Mouse (Mus musculus): Measurements from ENCODE around the gene Psmd9.

Psmd9 gene

DNA sequence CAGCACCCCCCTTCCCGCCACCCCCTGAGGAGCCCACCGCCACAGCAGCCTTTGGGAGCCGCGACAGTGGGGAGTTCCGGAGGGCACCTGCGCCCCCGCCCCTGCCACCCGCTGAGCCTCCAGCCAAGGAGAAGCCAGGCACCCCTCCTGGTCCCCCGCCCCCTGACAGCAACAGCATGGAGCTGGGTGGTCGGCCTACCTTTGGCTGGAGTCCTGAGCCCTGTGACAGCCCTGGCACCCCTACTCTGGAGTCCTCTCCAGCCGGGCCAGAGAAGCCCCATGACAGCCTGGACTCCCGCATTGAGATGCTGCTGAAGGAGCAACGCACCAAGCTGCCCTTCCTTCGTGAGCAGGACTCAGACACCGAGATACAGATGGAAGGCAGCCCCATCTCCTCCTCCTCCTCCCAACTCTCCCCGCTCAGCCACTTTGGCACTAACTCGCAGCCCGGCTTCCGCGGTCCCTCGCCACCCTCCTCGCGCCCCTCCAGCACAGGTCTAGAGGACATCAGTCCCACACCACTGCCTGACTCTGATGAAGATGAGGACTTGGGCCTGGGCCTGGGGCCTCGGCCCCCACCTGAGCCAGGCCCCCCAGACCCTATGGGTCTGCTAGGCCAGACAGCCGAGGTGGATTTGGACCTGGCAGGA lies 21.0 kb upstream of the Psmd9 start:
- in situ Hi-C loops (cut with MboI, MseI): no loop called here

DNA sequence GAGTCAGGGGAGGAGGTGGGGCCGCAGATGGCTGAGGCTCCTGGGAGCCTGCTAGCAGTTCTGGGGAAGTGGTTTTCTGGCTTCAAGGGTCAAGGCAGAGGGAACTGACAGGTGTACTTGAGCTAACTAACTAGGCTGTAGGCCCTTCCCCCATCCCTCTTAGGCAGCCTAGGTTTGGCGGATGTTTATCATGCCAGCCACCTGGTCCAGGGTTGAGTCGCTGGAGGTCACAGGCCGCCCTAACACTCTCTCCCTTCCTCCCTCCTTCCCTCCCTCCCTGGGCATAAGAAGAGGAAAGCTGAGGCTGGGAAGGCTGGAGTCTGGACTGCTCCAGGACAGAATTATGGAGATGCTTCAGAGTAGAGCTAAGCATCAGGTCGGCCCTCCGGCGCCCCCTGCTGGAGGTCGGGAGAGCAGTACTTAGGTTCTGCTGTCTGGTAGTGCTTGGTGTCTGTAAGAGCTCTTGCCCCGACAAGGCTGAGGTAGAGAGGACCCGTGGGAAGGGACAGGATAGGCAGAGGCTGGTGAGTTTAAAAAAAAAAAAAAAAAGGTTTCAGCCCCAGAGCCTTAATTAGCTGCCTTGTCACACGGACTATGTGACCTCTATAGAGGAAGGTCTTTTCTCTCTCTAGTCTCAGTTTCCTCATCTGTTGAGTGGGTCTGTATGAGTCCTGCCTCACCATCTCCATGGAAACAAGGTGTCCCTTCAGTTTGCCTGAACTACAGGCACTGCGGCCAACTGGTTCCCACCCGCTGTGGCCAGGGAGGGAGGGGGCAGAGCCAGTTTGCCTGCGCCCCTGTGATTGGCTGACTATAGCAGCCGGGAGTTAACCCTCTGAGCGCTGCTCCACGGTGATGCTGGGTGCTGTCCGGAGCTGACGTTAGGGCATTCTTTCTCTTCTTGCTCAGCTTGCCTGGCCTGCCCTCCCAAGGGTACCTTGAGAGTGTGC lies 19.5 kb upstream of the Psmd9 start:
- in situ Hi-C loops (cut with MboI, MseI): no loop called here

DNA sequence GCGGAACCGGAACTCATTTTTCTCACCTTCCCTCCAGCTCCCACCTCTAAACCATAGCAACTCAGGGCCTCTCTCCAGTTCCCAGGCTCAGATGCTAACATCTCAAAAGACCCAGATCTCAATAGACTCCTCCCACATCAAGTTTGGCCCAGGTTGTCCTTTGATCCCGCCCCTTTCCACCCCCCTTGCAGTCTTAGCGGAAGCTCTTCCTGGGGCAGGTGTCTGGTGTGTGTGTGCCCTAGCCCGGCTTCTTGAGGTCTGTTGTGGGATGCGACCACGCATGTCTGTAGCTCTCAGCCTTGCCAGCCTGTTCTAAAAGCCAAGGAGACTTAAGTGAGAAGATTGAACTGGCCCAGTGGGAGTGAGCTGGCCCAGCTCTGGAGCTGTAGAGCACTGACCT lies 18.6 kb upstream of the Psmd9 start:
- in situ Hi-C loops (cut with MboI, MseI): no loop called here

DNA sequence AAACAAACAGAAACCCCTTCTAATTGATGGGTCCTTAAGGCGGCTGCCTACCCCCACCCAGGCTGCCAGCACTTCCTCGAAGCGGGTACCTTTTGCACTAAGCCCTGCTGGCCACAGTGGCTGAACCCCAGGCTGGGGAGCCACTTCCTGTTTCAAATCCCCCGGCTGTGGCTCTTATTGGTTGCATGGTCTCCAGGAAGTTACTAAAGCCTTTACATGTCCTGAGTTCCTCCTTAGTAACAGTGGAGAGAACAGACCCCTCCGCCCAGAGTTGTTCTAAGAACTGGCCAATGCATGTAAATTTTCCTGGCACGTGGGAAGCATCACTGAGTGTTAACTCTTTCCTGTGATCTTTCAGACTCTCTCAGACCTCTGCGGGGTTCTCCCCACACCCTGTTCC lies 18.1 kb upstream of the Psmd9 start:
- in situ Hi-C loops (cut with MboI, MseI): no loop called here

DNA sequence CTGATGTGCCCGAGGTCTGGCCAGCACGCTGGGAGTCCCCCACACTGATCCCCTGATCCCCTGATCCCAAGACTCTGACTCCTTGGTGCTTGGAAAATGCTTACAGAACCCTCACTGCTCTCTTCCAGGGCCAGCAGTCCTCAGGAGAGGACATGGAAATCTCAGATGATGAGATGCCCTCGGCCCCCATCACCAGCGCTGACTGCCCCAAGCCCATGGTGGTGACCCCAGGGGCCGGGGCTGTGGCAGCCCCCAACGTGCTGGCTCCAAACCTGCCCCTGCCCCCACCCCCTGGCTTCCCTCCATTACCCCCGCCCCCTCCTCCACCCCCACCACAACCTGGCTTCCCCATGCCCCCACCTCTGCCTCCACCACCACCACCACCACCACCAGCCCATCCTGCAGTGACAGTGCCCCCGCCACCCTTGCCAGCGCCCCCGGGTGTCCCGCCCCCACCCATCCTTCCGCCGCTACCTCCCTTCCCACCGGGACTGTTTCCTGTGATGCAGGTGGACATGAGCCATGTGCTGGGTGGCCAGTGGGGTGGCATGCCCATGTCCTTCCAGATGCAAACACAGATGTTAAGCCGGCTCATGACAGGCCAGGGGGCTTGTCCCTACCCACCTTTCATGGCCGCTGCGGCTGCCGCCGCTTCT lies 17.4 kb upstream of the Psmd9 start:
- in situ Hi-C loops (cut with MboI, MseI): no loop called here

DNA sequence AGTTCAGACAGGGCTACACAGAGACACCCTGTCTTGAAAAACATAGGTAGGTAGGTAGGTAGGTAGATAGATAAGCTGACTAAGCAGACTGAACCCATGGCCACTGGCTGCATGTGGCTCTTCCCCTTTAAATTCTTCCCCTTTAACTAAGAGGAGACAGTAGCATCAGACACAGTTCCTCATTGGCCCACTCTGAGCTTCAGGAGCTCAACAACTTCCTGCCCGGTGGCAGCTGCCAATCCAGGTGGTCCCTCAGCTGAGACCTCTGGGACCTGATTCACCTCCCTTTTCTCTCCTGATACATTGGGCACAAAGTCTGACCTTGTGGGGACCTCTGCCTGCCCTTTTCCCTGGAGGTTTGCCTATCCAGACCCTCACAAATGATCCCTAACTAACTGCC lies 16.3 kb upstream of the Psmd9 start:
- in situ Hi-C loops (cut with MboI, MseI): no loop called here

DNA sequence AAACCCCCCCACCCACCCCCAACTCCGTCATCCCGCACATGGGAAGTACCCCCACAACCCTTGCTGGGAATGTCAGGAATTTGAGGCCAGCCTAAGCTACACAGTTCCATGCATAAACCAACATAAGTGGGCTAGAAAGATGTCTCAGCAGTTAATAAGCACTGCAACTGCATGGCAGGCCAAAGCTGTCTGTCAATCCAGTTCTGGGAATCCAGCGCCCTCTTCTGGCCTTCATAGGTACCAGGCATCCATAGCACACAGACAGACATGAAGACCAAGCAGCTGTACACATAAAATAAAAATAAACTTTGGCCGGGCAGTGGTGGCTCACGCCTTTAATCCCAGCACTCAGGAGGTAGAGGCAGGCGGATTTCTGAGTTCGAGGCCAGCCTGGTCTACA lies 13.8 kb upstream of the Psmd9 start:
- in situ Hi-C loops (cut with MboI, MseI): loop anchor here (5.0 kb wide), 1 partner anchor 33 kb away; no protein-coding TSS in a partner anchor

DNA sequence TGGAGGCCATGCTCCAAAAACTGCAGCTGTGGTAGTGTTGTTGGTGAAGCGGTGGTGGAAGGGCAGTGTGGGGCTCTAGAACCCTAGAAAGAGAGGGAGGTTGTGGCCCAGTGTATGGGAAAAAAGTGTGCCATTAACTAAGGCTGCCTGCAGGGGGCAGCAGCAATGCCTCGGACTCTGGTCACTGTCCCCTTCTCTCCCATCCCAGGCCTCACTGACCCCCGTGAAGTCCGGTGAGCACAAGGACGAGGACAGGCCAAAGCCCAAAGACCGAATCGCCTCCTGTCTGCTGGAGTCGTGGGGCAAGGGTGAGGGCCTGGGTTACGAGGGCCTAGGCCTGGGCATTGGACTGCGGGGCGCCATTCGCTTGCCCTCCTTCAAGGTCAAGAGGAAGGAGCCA lies 12.4 kb upstream of the Psmd9 start:
- in situ Hi-C loops (cut with MboI, MseI): loop anchor here (5.0 kb wide), 1 partner anchor 34 kb away; no protein-coding TSS in a partner anchor

DNA sequence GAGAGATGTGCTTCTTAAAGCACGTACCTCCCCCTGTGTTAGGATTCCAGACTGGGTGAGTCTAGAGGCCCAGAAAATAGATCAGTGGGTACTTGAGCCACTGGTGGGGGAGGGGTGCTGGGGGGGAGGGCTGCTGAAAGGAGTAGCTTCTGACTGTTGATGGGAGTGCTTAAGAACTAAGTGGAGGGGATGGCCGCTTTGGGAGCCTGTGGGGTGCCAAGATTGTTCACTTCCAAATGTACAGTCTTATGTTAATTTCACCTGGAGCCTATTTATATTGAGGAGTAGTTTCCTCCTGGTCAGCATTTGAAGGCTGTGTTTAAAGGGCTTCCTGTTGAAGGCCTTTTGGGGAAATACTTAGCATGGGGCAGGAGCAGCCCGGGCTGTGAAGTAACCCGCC lies 11.2 kb upstream of the Psmd9 start:
- in situ Hi-C loops (cut with MboI, MseI): loop anchor here (5.0 kb wide), 1 partner anchor 36 kb away; no protein-coding TSS in a partner anchor

DNA sequence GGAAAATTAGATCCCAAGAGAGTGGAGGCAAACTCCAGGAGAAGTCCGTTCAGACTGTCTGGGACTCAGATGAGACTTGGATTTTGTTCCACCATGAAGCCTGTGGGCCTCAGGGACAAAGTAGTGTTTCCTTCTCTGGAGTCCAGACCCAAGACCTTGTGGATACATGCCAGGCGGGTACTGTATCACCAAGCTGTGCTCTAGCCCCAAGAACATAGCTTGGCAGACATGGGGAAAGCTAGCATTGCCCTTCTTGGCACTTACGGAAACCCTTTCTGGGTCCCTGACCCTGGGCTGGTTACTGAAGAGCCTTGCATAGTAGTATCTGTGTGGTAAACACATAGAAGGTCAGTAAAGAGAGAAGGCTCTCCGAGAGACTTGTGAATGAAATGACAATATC lies 9.8 kb upstream of the Psmd9 start:
- in situ Hi-C loops (cut with MboI, MseI): loop anchor here (5.0 kb wide), 1 partner anchor 37 kb away; no protein-coding TSS in a partner anchor

DNA sequence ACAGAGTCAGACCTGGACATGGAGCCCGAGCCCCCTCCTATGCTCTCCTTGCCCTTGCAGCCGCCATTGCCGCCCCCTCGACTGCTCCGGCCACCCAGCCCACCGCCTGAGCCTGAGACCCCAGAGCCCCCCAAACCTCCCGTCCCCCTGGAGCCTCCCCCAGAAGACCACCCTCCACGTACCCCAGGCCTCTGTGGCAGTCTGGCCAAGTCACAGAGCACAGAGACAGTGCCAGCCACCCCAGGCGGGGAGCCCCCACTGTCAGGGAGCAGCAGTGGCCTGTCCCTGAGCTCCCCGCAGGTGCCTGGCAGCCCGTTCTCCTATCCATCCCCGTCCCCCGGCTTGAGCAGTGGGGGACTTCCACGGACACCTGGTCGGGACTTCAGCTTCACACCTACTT lies 9.3 kb upstream of the Psmd9 start:
- in situ Hi-C loops (cut with MboI, MseI): loop anchor here (5.0 kb wide), 1 partner anchor 38 kb away; no protein-coding TSS in a partner anchor

DNA sequence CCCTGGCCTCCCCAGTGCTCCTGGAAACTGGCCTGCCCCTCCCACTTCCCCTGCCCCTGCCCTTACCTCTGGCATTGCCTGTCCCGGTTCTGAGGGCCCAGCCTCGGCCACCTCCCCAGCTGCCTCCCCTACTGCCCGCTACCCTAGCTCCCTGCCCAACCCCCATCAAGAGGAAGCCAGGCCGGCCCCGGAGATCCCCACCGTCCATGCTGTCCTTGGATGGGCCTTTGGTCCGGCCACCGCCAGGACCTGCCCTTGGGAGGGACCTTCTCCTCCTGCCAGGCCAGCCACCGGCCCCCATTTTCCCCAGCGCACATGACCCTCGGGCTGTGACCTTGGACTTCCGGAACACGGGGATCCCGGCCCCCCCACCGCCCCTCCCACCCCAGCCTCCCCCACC lies 8.9 kb upstream of the Psmd9 start:
- in situ Hi-C loops (cut with MboI, MseI): no loop called here

DNA sequence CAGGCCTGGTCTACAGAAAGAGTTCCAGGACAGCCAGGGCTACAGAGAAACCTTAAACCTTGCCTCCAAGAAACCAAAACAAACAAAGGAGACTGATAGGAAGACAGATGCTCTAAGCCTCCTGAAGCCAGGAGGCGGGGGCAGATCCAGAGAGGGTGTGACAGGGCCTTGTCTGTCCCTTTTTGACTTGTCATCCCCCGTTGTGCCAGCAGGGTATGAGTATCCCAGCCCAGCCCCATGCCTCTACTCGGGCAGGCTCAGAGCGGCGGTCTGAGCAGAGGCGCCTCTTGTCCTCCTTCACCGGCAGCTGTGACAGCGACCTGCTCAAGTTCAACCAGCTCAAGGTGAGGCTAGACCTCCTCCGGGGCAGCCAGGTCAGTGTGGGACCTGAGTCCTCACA lies 6.3 kb upstream of the Psmd9 start:
- in situ Hi-C loops (cut with MboI, MseI): no loop called here

DNA sequence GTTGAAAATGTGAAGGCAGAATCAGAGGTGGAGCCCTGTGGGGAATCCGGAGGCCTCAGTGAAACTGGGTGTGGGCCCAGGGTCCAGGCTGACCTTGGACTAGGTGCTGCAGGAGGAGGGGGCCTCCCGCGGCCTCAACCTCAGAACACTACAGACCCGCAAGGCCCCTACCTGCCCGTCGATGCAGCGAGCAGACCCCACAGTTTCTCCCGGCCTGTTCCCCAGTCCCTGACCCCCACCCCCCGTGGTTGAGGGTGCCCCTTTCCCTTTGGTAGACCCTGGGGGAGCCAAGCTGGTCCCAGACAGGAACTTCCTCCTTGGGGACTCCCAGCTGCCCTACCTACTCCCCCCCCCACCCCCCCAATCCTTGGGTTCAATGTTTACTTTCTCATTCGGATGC lies 2.8 kb upstream of the Psmd9 start:
- in situ Hi-C loops (cut with MboI, MseI): no loop called here

DNA sequence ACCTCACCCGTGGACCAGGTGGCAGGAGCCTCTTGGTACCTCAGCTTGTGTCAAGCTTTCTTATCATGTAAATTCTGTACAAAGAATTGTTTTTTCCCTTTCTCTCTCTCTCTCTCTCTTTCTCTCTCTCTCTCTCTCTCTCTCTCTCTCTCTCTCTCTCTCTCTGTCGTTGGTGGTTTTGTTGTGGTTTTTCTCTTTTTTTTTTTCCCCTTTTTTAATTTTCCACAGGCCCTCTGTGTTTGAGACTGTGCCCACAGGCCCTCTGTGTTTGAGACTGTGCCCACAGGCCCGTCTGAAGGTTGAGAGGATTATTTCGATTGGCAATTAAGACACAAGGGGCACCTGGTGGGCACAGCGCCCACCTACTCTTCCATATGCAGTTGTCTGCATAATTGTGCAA lies 1.6 kb upstream of the Psmd9 start:
- in situ Hi-C loops (cut with MboI, MseI): no loop called here

DNA sequence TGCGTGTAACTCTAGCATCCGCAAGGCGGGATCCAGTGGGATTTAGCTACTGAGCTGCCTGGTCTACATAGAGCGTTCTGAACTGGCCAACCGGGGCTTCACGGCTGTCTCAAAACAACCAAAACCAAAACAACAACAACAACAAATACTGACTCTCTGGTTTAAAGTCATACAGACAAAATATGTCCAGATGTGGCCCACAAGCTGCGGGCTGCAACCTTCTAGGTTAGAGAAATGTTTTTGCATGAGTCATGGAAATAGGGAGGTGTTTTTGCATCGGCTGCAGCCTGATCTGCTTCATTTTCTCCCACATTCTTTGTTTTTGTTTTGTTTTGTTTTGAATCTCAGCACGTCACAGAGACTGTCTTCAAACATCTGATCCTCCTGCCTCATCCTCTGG lies 1.2 kb downstream of the Psmd9 start:
- in situ Hi-C loops (cut with MboI, MseI): loop anchor here (5.0 kb wide), 1 partner anchor 103 kb away; the partner anchor contains the start of gene Tmem120b

DNA sequence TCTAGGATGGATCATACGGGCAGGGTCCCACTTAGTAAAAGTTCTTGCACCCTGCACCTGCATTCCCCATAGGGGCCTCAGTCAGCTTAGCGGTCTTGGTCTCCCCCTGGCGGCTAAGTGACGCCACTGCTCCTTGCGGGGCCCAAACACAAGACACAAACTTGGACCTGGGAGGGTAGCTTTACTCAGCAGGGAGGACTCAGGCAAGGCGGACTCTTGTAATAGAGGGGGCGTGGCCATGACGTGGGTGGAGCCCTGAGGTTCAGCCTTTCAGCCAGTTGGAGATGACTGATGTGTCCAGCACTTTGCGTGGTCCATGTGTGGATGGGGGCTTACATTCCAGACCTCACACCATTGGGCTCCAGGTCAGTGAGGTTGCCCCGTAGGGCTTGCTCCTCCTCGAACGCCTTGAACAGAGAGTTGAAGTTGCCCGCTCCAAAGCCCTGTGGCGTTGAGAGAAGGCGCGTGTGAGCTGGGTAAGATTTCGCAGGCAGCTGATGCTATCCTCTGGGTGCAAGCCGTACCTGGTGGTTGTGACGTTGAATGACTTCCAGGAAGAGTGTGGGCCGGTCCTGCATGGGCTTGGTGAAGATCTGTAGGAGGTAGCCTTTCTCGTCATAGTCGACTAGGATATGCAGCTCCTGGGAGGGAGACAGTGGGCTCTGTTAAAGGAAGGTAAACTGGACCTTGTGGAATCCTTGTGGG lies 2.6 kb downstream of the Psmd9 start:
- in situ Hi-C loops (cut with MboI, MseI): loop anchor here (5.0 kb wide), 1 partner anchor 104 kb away; the partner anchor contains the start of gene Tmem120b

DNA sequence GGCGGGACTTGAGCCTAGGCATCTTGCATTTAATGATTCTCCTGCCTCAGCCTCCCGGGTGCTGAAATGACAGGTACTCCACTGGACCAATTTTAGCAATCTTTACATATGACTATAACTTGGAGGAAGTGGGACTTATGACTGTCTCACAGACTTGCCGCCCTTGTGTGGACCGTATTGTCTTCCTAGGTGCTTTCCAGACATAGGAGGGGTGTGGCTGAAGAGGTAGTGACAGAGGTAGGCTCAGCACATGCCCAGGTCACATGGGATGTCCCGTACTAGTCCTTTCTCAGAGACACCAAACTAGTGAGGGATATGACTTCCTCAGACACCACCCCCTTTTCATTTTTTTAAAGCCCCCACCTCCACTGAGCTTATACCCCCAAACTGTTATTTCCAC lies 9.6 kb downstream of the Psmd9 start:
- in situ Hi-C loops (cut with MboI, MseI): no loop called here

DNA sequence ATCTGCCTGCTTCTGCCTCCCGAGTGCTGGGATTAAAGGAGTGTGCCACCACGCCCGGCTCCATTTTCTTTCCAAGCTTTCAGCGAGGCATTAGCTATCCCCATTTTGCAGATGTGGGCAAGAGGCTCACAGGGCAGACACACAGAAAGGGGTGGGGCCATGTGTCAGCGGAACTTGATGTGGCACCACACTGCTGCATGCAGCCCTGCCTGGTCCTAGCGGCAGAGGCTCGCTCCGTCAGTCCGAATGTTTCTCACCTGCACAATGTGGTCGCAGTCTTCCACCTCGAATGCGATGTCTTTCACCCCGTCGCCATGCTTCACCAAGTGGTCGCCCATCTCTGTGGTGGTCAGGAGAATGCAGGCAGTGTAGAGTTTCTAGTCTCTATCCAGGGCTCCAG lies 11.2 kb downstream of the Psmd9 start:
- in situ Hi-C loops (cut with MboI, MseI): loop anchor here (10.0 kb wide), 1 partner anchor 436 kb away; no protein-coding TSS in a partner anchor

DNA sequence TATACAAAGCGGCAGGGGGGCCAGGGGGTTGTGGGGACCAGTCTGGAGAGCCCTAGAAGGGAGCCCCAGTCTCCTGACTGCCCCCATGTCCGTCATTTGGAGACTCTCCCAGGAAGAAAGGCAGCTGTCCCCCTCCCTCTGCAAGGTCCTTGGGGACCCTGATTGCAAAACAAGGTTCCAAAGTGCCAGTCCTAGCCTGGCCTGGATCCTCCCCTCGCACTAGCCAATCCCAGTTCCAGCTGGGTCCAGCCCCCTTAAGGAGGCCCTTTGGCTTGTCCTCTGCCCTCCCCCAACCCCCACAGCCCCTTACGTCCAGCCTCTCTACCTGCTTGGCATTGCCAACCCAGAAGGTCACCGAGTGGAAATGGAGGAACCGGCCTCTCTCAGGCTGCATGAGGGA lies 12.3 kb downstream of the Psmd9 start:
- in situ Hi-C loops (cut with MboI, MseI): loop anchor here (10.0 kb wide), 1 partner anchor 437 kb away; no protein-coding TSS in a partner anchor

DNA sequence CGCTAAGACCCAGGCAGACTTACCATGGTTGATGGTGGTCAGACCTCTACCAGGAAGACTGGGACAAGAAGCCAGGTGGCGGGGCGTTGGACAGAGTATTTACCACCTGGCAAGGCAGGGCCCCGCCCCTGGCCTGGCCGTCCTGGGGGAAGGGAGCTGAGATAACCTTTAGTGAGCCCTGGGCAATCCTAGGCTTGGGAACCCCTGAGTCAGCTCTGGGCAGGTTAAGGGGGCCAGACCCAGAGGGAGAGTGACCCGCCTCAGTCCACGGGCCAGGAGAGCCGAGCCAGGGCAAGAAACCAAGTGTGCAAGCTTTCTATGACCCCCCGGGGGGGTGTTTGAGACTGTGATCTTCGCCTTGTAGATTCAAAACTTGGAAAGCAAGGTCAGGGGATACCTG lies 13.4 kb downstream of the Psmd9 start, which contains the start of gene Hpd:
Hpd (minus strand) TSS at position 77 of the 400 bp plus-strand sequence.
- in situ Hi-C loops (cut with MboI, MseI): loop anchor here (10.0 kb wide), 1 partner anchor 438 kb away; no protein-coding TSS in a partner anchor

Measured in regulatory T cell (primary cell).